Mouse (Mus musculus): ENCODE measurements at regions not wholly inside any gene's neighbourhood (a gene's known extent, or its start where the extent isn't known, plus 50 kb on each side); places are given as distances from the start of the nearest gene placed in this dataset.

DNA sequence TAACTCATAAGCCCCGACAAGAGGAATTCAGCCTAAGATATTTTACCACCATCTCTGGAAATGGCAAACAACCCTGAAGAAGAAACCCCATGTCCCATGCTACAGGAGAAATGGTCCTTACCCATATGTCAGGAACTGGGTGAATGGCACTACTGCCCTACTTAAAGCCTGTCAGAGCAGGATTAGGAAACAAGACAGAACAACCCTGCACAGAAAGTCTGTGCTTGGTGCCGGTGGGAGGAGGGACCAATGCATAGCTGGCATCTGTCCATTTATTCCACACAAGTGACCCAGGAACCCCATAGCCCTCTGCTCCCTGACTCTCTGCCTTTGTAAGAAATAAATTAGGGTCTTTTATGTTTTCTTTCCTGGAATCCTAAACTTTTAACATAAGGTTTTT lies 317.9 kb downstream of the Ttll7 start:
- TF ChIP-seq CTCF (IDR thresholded peaks at IDR 0.05; ENCODE audit: low read depth) (no peak), EP300 (IDR thresholded peaks at IDR 0.05; ENCODE audit: low read depth) (no peak)
